Mouse (Mus musculus): Measurements from ENCODE around the gene Tgfb2. TPM values are rescaled to one million over a fixed set of nuclear protein-coding genes. Genes with fewer than 3 reads are reported as not detected.

Gene Tgfb2
- total RNA-seq, 2 experiments from 2014 or later, result 6.1 to 7.9 TPM

- intact Hi-C loops (cut with DNase I), result loop anchor here (10.0 kb wide), 4 partner anchors 89 to 589 kb away; partner anchors contain the start of gene Lyplal1
- DNase-seq (ENCODE audit: low spot score in 2 of 2), result peak; percentile 33 to 39
These were observed 1.6 kb downstream of the Tgfb2 start for GRCm38 (mm10) chr1:186703980-186704701.

GRCm38 (mm10) chr1:186703256-186703979 is 2.4 kb downstream of the Tgfb2 start:
- intact Hi-C loops (cut with DNase I), result loop anchor here (10.0 kb wide), 4 partner anchors 89 to 589 kb away; partner anchors contain the start of gene Lyplal1

GRCm38 (mm10) chr1:186702391-186703255 is 3.2 kb downstream of the Tgfb2 start:
- DNase-seq (ENCODE audit: low spot score in 2 of 2), result no peak
- intact Hi-C loops (cut with DNase I), result loop anchor here (10.0 kb wide), 4 partner anchors 88 to 588 kb away; partner anchors contain the start of gene Lyplal1

More at GRCm38 (mm10) chr1:186703256-186703979, 2.4 kb downstream of the Tgfb2 start:
- no peak for DNase-seq (ENCODE audit: low spot score in 2 of 2)

GRCm38 (mm10) chr1:186701206-186701905 is 4.4 kb downstream of the Tgfb2 start:
- DNase-seq (ENCODE audit: low spot score in 2 of 2), result no peak
- intact Hi-C loops (cut with DNase I), result loop anchor here (10.0 kb wide), 4 partner anchors 87 to 587 kb away; partner anchors contain the start of gene Lyplal1

- DNase-seq (ENCODE audit: low spot score in 2 of 2), result no peak
These were observed 5.3 kb downstream of the Tgfb2 start for GRCm38 (mm10) chr1:186700496-186700895.

GRCm38 (mm10) chr1:186698583-186699338 is 7.0 kb downstream of the Tgfb2 start:
- intact Hi-C loops (cut with DNase I), result no loop called here
- DNase-seq (ENCODE audit: low spot score in 2 of 2), result no peak

More at GRCm38 (mm10) chr1:186700496-186700895, 5.3 kb downstream of the Tgfb2 start:
- intact Hi-C loops (cut with DNase I), result loop anchor here (10.0 kb wide), 4 partner anchors 86 to 586 kb away; partner anchors contain the start of gene Lyplal1

- intact Hi-C loops (cut with DNase I), result no loop called here
- DNase-seq (ENCODE audit: low spot score in 2 of 2), result no peak
These were observed 9.6 kb downstream of the Tgfb2 start for GRCm38 (mm10) chr1:186696231-186696630.

- intact Hi-C loops (cut with DNase I), result no loop called here
- DNase-seq (ENCODE audit: low spot score in 2 of 2), result no peak
These were observed 10.4 kb downstream of the Tgfb2 start for GRCm38 (mm10) chr1:186695361-186695760.

GRCm38 (mm10) chr1:186692370-186692769 is 13.4 kb downstream of the Tgfb2 start:
- DNase-seq (ENCODE audit: low spot score in 2 of 2), result no peak
- intact Hi-C loops (cut with DNase I), result no loop called here

GRCm38 (mm10) chr1:186691708-186692107 is 14.1 kb downstream of the Tgfb2 start:
- no peak for DNase-seq (ENCODE audit: low spot score in 2 of 2)
- intact Hi-C loops (cut with DNase I), result no loop called here

- intact Hi-C loops (cut with DNase I), result no loop called here
- DNase-seq (ENCODE audit: low spot score in 2 of 2), result no peak
These were observed 21.7 kb downstream of the Tgfb2 start for GRCm38 (mm10) chr1:186684041-186684440.

- intact Hi-C loops (cut with DNase I), result no loop called here
- DNase-seq (ENCODE audit: low spot score in 2 of 2), result no peak
These were observed 23.2 kb downstream of the Tgfb2 start for GRCm38 (mm10) chr1:186682606-186683005.

- no peak for DNase-seq (ENCODE audit: low spot score in 2 of 2)
- intact Hi-C loops (cut with DNase I), result no loop called here
These were observed 28.2 kb downstream of the Tgfb2 start for GRCm38 (mm10) chr1:186677614-186678013.

- DNase-seq (ENCODE audit: low spot score in 2 of 2), result no peak
- intact Hi-C loops (cut with DNase I), result no loop called here
These were observed 29.6 kb downstream of the Tgfb2 start for GRCm38 (mm10) chr1:186676199-186676598.

- intact Hi-C loops (cut with DNase I), result no loop called here
- no peak for DNase-seq (ENCODE audit: low spot score in 2 of 2)
These were observed 30.5 kb downstream of the Tgfb2 start for GRCm38 (mm10) chr1:186675263-186675662.

- DNase-seq (ENCODE audit: low spot score in 2 of 2), result no peak
- intact Hi-C loops (cut with DNase I), result no loop called here
These were observed 31.2 kb downstream of the Tgfb2 start for GRCm38 (mm10) chr1:186674621-186675020.

GRCm38 (mm10) chr1:186673166-186673565 is 32.6 kb downstream of the Tgfb2 start:
- no peak for DNase-seq (ENCODE audit: low spot score in 2 of 2)
- intact Hi-C loops (cut with DNase I), result no loop called here

GRCm38 (mm10) chr1:186663412-186663811 is 42.4 kb downstream of the Tgfb2 start:
- DNase-seq (ENCODE audit: low spot score in 2 of 2), result no peak
- intact Hi-C loops (cut with DNase I), result no loop called here

All from left cerebral cortex, postnatal 36 days (tissue).